Mouse (Mus musculus) WW6 (cell line): ENCODE results near the gene Tdrd5.
A peak's percentile ranks its signal among the peaks of the same experiment; 100 is the strongest.
"Not testable (repeated sequence)": the region's sequence is repeated elsewhere in the genome, so short reads cannot be mapped to it uniquely, and the experiment has no call there.

Experiments
- DNase-seq: peaks from one replicate; pipeline ENCODE4 v3.0.0-alpha.2; 2013; ENCODE audit warnings: low read depth, low spot score

The Tdrd5 gene

GRCm38 (mm10) chr1:156254866-156255265 lies 48.6 kb downstream of the Tdrd5 start:
- no peak for DNase-seq

- DNase-seq, result not testable (repeated sequence)
Observed at GRCm38 (mm10) chr1:156251096-156251495, 52.4 kb downstream of the Tdrd5 start.

- no peak for DNase-seq
Observed at GRCm38 (mm10) chr1:156247893-156248292, 55.6 kb downstream of the Tdrd5 start.

- DNase-seq, result peak; percentile 45
Observed at GRCm38 (mm10) chr1:156241713-156242348, 61.6 kb downstream of the Tdrd5 start.

- DNase-seq, result peak; percentile 36
Observed at GRCm38 (mm10) chr1:156241035-156241434, 62.4 kb downstream of the Tdrd5 start.

- DNase-seq, result no peak
Observed at GRCm38 (mm10) chr1:156231122-156231521, 72.3 kb downstream of the Tdrd5 start.

GRCm38 (mm10) chr1:156230339-156231089 lies 73.0 kb downstream of the Tdrd5 start:
- DNase-seq, result no peak

- peak; percentile 38 for DNase-seq
Observed at GRCm38 (mm10) chr1:156229448-156229847, 74.0 kb downstream of the Tdrd5 start.

GRCm38 (mm10) chr1:156228728-156229127 lies 74.7 kb downstream of the Tdrd5 start:
- DNase-seq, result no peak

GRCm38 (mm10) chr1:156226903-156227302 lies 76.6 kb downstream of the Tdrd5 start:
- DNase-seq, result no peak

- no peak for DNase-seq
Observed at GRCm38 (mm10) chr1:156222205-156223000, 81.1 kb downstream of the Tdrd5 start.

GRCm38 (mm10) chr1:156221327-156221726 lies 82.1 kb downstream of the Tdrd5 start:
- no peak for DNase-seq

GRCm38 (mm10) chr1:156218573-156218972 lies 84.9 kb downstream of the Tdrd5 start:
- no peak for DNase-seq

- DNase-seq, result no peak
Observed at GRCm38 (mm10) chr1:156217941-156218340, 85.5 kb downstream of the Tdrd5 start.

- peak; percentile 39 for DNase-seq
Observed at GRCm38 (mm10) chr1:156217393-156217792, 86.1 kb downstream of the Tdrd5 start.

- DNase-seq, result no peak
Observed at GRCm38 (mm10) chr1:156216249-156216648, 87.2 kb downstream of the Tdrd5 start.

- no peak for DNase-seq
Observed at GRCm38 (mm10) chr1:156214651-156215050, 88.8 kb downstream of the Tdrd5 start.

- DNase-seq, result no peak
Observed at GRCm38 (mm10) chr1:156212923-156213322, 90.5 kb downstream of the Tdrd5 start.

GRCm38 (mm10) chr1:156211809-156212317 lies 91.6 kb downstream of the Tdrd5 start:
- no peak for DNase-seq
